Mouse (Mus musculus): ENCODE measurements around the gene Atp8b4. TPM values are rescaled to one million over a fixed set of nuclear protein-coding genes. Genes with fewer than 3 reads are reported as not detected.

The Atp8b4 gene
- polyA plus RNA-seq (2015; fragmentation: Nextera tagmentation; extraction: Ambion mirVana) = 0.07 and 0.12 TPM in 2 replicates

GRCm38 (mm10) chr2:126500521-126500920, at the start of gene Atp8b4:
Atp8b4 (minus strand) TSS chr2:126500674.
- no peaks in the 10 kb centered on the region for H3K36me3 ChIP-seq (ENCODE audit: control insufficient read depth, insufficient read depth)
- 78% methylated on average over 6 of the region's 6 CpGs for WGBS
- no peak for TF ChIP-seq CTCF (IDR thresholded peaks at IDR 0.05; ENCODE audit: low read depth)
- H3K4me1 ChIP-seq (replicated peaks; ENCODE audit: control insufficient read depth, insufficient read depth, low read length) = no peaks in the 10 kb centered on the region
- H3K4me2 ChIP-seq (replicated peaks; ENCODE audit: low read depth) = no peak within 1 kb of the TSS
- no peaks in the 10 kb centered on the region for H3K9me3 ChIP-seq (ENCODE audit: control insufficient read depth)
- H3K9ac ChIP-seq (ENCODE audit: low read depth, low read length) = no peak within 1 kb of the TSS
- no peaks in the 10 kb centered on the region for H3K27me3 ChIP-seq (replicated peaks; ENCODE audit: control insufficient read depth, insufficient read depth, low read length)
- no peak for ATAC-seq
- no peak within 1 kb of the TSS for H3K27ac ChIP-seq (ENCODE audit: low read depth, low read length)
- no peak within 1 kb of the TSS for H3K4me3 ChIP-seq (ENCODE audit: low read depth, low read length)

- no peak for ATAC-seq
- Histone ChIP-seq H3K27ac (ENCODE audit: low read depth, low read length) (no peak overlapping the region), H3K4me2 (replicated peaks; ENCODE audit: low read depth) (no peak overlapping the region), H3K27me3 (replicated peaks; ENCODE audit: control insufficient read depth, insufficient read depth, low read length) (peaks cover 18% of the 10 kb centered on the region), H3K36me3 (ENCODE audit: control insufficient read depth, insufficient read depth) (no peaks in the 10 kb centered on the region), H3K9me3 (ENCODE audit: control insufficient read depth) (no peaks in the 10 kb centered on the region), H3K9ac (ENCODE audit: low read depth, low read length) (no peak overlapping the region; the same call in 1 of the 2 replicates), H3K4me1 (replicated peaks; ENCODE audit: control insufficient read depth, insufficient read depth, low read length) (no peaks in the 10 kb centered on the region), H3K4me3 (ENCODE audit: low read depth, low read length) (no peak overlapping the region)
- WGBS = 52% methylated on average over 7 of the region's 7 CpGs
- TF ChIP-seq CTCF (IDR thresholded peaks at IDR 0.05; ENCODE audit: low read depth) = no peak
Observed at GRCm38 (mm10) chr2:126549681-126550080, 49.2 kb upstream of the Atp8b4 start.

- Histone ChIP-seq H3K4me2 (replicated peaks; ENCODE audit: low read depth) (no peak overlapping the region), H3K4me3 (ENCODE audit: low read depth, low read length) (no peak overlapping the region), H3K36me3 (ENCODE audit: control insufficient read depth, insufficient read depth) (no peaks in the 10 kb centered on the region), H3K9me3 (ENCODE audit: control insufficient read depth) (no peaks in the 10 kb centered on the region), H3K27ac (ENCODE audit: low read depth, low read length) (no peak overlapping the region), H3K27me3 (replicated peaks; ENCODE audit: control insufficient read depth, insufficient read depth, low read length) (no peaks in the 10 kb centered on the region), H3K9ac (ENCODE audit: low read depth, low read length) (no peak overlapping the region), H3K4me1 (replicated peaks; ENCODE audit: control insufficient read depth, insufficient read depth, low read length) (no peaks in the 10 kb centered on the region)
- WGBS = 66% methylated on average over 3 of the region's 3 CpGs
- no peak for ATAC-seq
- TF ChIP-seq CTCF (IDR thresholded peaks at IDR 0.05; ENCODE audit: low read depth) = no peak
Observed at GRCm38 (mm10) chr2:126546392-126546791, 45.9 kb upstream of the Atp8b4 start.

GRCm38 (mm10) chr2:126545297-126545696, 44.8 kb upstream of the Atp8b4 start:
- Histone ChIP-seq H3K4me3 (ENCODE audit: low read depth, low read length) (no peak overlapping the region), H3K9me3 (ENCODE audit: control insufficient read depth) (no peaks in the 10 kb centered on the region), H3K9ac (ENCODE audit: low read depth, low read length) (no peak overlapping the region), H3K36me3 (ENCODE audit: control insufficient read depth, insufficient read depth) (no peaks in the 10 kb centered on the region), H3K4me1 (replicated peaks; ENCODE audit: control insufficient read depth, insufficient read depth, low read length) (no peaks in the 10 kb centered on the region), H3K27ac (ENCODE audit: low read depth, low read length) (no peak overlapping the region), H3K27me3 (replicated peaks; ENCODE audit: control insufficient read depth, insufficient read depth, low read length) (no peaks in the 10 kb centered on the region), H3K4me2 (replicated peaks; ENCODE audit: low read depth) (no peak overlapping the region)
- 43% methylated on average over 5 of the region's 5 CpGs for WGBS
- no peak for TF ChIP-seq CTCF (IDR thresholded peaks at IDR 0.05; ENCODE audit: low read depth)
- no peak for ATAC-seq

GRCm38 (mm10) chr2:126542211-126542610, 41.7 kb upstream of the Atp8b4 start:
- H3K27ac ChIP-seq (ENCODE audit: low read depth, low read length) = no peak overlapping the region
- H3K27me3 ChIP-seq (replicated peaks; ENCODE audit: control insufficient read depth, insufficient read depth, low read length) = no peaks in the 10 kb centered on the region
- 85% methylated on average over 5 of the region's 5 CpGs for whole genome bisulfite sequencing
- TF ChIP-seq CTCF (IDR thresholded peaks at IDR 0.05; ENCODE audit: low read depth) = no peak
- H3K4me2 ChIP-seq (replicated peaks; ENCODE audit: low read depth) = no peak overlapping the region
- no peak overlapping the region for H3K9ac ChIP-seq (ENCODE audit: low read depth, low read length)
- ATAC-seq = no peak
- no peaks in the 10 kb centered on the region for H3K9me3 ChIP-seq (ENCODE audit: control insufficient read depth)
- H3K4me1 ChIP-seq (replicated peaks; ENCODE audit: control insufficient read depth, insufficient read depth, low read length) = no peaks in the 10 kb centered on the region
- no peak overlapping the region for H3K4me3 ChIP-seq (ENCODE audit: low read depth, low read length)
- H3K36me3 ChIP-seq (ENCODE audit: control insufficient read depth, insufficient read depth) = no peaks in the 10 kb centered on the region

- TF ChIP-seq CTCF (IDR thresholded peaks at IDR 0.05; ENCODE audit: low read depth) = no peak
- H3K27me3 ChIP-seq (replicated peaks; ENCODE audit: control insufficient read depth, insufficient read depth, low read length) = no peaks in the 10 kb centered on the region
- no peak overlapping the region for H3K4me2 ChIP-seq (replicated peaks; ENCODE audit: low read depth)
- H3K9me3 ChIP-seq (ENCODE audit: control insufficient read depth) = no peaks in the 10 kb centered on the region
- no peak overlapping the region for H3K27ac ChIP-seq (ENCODE audit: low read depth, low read length)
- ATAC-seq = no peak
- no peaks in the 10 kb centered on the region for H3K36me3 ChIP-seq (ENCODE audit: control insufficient read depth, insufficient read depth)
- no peak overlapping the region for H3K9ac ChIP-seq (ENCODE audit: low read depth, low read length)
- H3K4me1 ChIP-seq (replicated peaks; ENCODE audit: control insufficient read depth, insufficient read depth, low read length) = no peaks in the 10 kb centered on the region
- H3K4me3 ChIP-seq (ENCODE audit: low read depth, low read length) = no peak overlapping the region
- 70% methylated on average over 6 of the region's 6 CpGs for WGBS
Observed at GRCm38 (mm10) chr2:126540390-126540925, 40.0 kb upstream of the Atp8b4 start.

GRCm38 (mm10) chr2:126537654-126538053, 37.2 kb upstream of the Atp8b4 start:
- ATAC-seq = no peak
- no peaks in the 10 kb centered on the region for H3K27me3 ChIP-seq (replicated peaks; ENCODE audit: control insufficient read depth, insufficient read depth, low read length)
- no peak overlapping the region for H3K9ac ChIP-seq (ENCODE audit: low read depth, low read length)
- H3K27ac ChIP-seq (ENCODE audit: low read depth, low read length) = no peak overlapping the region
- no peak overlapping the region for H3K4me3 ChIP-seq (ENCODE audit: low read depth, low read length)
- H3K4me1 ChIP-seq (replicated peaks; ENCODE audit: control insufficient read depth, insufficient read depth, low read length) = no peaks in the 10 kb centered on the region
- no peaks in the 10 kb centered on the region for H3K36me3 ChIP-seq (ENCODE audit: control insufficient read depth, insufficient read depth)
- H3K9me3 ChIP-seq (ENCODE audit: control insufficient read depth) = no peaks in the 10 kb centered on the region
- TF ChIP-seq CTCF (IDR thresholded peaks at IDR 0.05; ENCODE audit: low read depth) = no peak
- H3K4me2 ChIP-seq (replicated peaks; ENCODE audit: low read depth) = no peak overlapping the region

All from intestine, postnatal 0 days (tissue).